In genomic region chr10:128382482-128382881, GRCm38 (mm10) we compare ENCODE assay signal across 29 mouse cellular contexts. TPM values are rescaled to one million over a fixed set of nuclear protein-coding genes. Genes with fewer than 3 reads are reported as not detected.
DNase-seq lines count a peak whose midpoint lies in the region; ATAC-seq and TF ChIP-seq lines count a peak whose summit lies in the region.
"Had no signal": no experiment of that assay in that cellular context is flagged by ENCODE, and none has a peak within 500 bp of the region (broad histone marks: within the 10 kb centered on the region; RNA-seq: fewer than 3 reads in every experiment).

No protein-coding gene starts in this region.

- no peak overlapping the region for H3K4me2 ChIP-seq in liver, embryonic 11.5 days
- H3K4me2 ChIP-seq in liver, embryonic 15.5 days: no peak overlapping the region
- H3K4me2 ChIP-seq: embryonic facial prominence, embryonic 12.5 days; embryonic facial prominence, embryonic 15.5 days; heart, embryonic 13.5 days; hindbrain, embryonic 12.5 days; hindbrain, embryonic 15.5 days had no signal

- H3K27ac ChIP-seq in liver, embryonic 11.5 days (ENCODE audit: low read depth, low read length): no peak overlapping the region
- H3K27ac ChIP-seq in liver, embryonic 15.5 days (replicated peaks): no peak overlapping the region
- no peak overlapping the region for H3K27ac ChIP-seq in thymus, adult 2 months (ENCODE audit: control insufficient read depth, insufficient read depth, low read length)
- H3K27ac ChIP-seq: embryonic facial prominence, embryonic 12.5 days; embryonic facial prominence, embryonic 15.5 days; heart, adult 2 months; heart, embryonic 10.5 days; heart, embryonic 13.5 days; hindbrain, embryonic 12.5 days; hindbrain, embryonic 15.5 days had no signal

- WGBS in liver, embryonic 11.5 days: 79% methylated on average over 8 of the region's 8 CpGs
- 79% methylated on average over 8 of the region's 8 CpGs for WGBS in liver, embryonic 15.5 days (ENCODE audit: insufficient replicate concordance)
- 96% methylated on average over 8 of the region's 8 CpGs for WGBS in thymus, adult 2 months

- H3K27me3 ChIP-seq in liver, embryonic 11.5 days (replicated peaks; ENCODE audit: control insufficient read depth, insufficient read depth, low read length): no peaks in the 10 kb centered on the region
- H3K27me3 ChIP-seq in liver, embryonic 15.5 days: no peaks in the 10 kb centered on the region
- no peaks in the 10 kb centered on the region for H3K27me3 ChIP-seq in thymus, adult 2 months (ENCODE audit: control insufficient read depth, insufficient read depth, low read length)
- H3K27me3 ChIP-seq: embryonic facial prominence, embryonic 12.5 days; embryonic facial prominence, embryonic 15.5 days; heart, embryonic 13.5 days; hindbrain, embryonic 12.5 days; hindbrain, embryonic 15.5 days had no signal

- DNase-seq in heart, adult 11 months: peak; percentile 76
- DNase-seq in heart, postnatal 36 days: no peak
- DNase-seq in liver, embryonic 11.5 days (ENCODE audit: low spot score): no peak
- DNase-seq in liver: no peak
- peak; percentile 59 for DNase-seq in yolk sac, embryonic 10.5 days (ENCODE audit: low spot score)
- DNase-seq in layer of hippocampus, postnatal 36 days: no peak
- no peak for DNase-seq in thymus, adult 2 months
- DNase-seq: adrenal gland, postnatal 10 days; adrenal gland, postnatal 36 days; cerebellum, adult 18-20 months; cerebellum, adult 9-10 months; cerebellum, postnatal 25 days; forebrain, postnatal 0 days; gastrocnemius, postnatal 25 days; heart, adult 2 months; heart, postnatal 14 days had no signal

- no peak overlapping the region for H3K9ac ChIP-seq in liver, embryonic 11.5 days (ENCODE audit: low read depth, low read length)
- no peak overlapping the region for H3K9ac ChIP-seq in liver, embryonic 15.5 days
- H3K9ac ChIP-seq: embryonic facial prominence, embryonic 12.5 days; embryonic facial prominence, embryonic 15.5 days; forebrain, postnatal 0 days; heart, embryonic 13.5 days; hindbrain, embryonic 12.5 days; hindbrain, embryonic 15.5 days had no signal

- peaks cover 19% of the 10 kb centered on the region for H3K4me1 ChIP-seq in liver, embryonic 11.5 days (replicated peaks; ENCODE audit: control insufficient read depth, insufficient read depth, low read length)
- peaks cover 27% of the 10 kb centered on the region for H3K4me1 ChIP-seq in liver, embryonic 15.5 days (replicated peaks)
- H3K4me1 ChIP-seq in thymus, adult 2 months (replicated peaks; ENCODE audit: control insufficient read depth, insufficient read depth, low read length): peaks cover 12% of the 10 kb centered on the region

- no peak for TF ChIP-seq POLR2A in thymus, adult 2 months (IDR thresholded peaks at IDR 0.05; ENCODE audit: control insufficient read depth, extremely low read depth, insufficient read depth, low read length, poor library complexity)

- intact Hi-C loops in heart, postnatal 36 days (cut with DNase I): no loop called here

- no peak overlapping the region for H3K4me3 ChIP-seq in liver, embryonic 11.5 days (ENCODE audit: low read depth, low read length)
- H3K4me3 ChIP-seq in liver, embryonic 15.5 days (replicated peaks): no peak overlapping the region
- H3K4me3 ChIP-seq in thymus, adult 2 months (ENCODE audit: control insufficient read depth, insufficient read depth, low read length): no peak overlapping the region
- H3K4me3 ChIP-seq: embryonic facial prominence, embryonic 12.5 days; embryonic facial prominence, embryonic 15.5 days; heart, adult 2 months; heart, embryonic 10.5 days; heart, embryonic 13.5 days; hindbrain, embryonic 12.5 days; hindbrain, embryonic 15.5 days had no signal

- TF ChIP-seq CTCF in thymus, adult 2 months (IDR thresholded peaks at IDR 0.05; ENCODE audit: borderline replicate concordance, control insufficient read depth, extremely low read depth, insufficient read depth, low read length, poor library complexity): no peak

- H3K36me3 ChIP-seq in liver, embryonic 11.5 days (ENCODE audit: control insufficient read depth, insufficient read depth, low read length): peaks cover 59% of the 10 kb centered on the region
- peaks cover 80% of the 10 kb centered on the region for H3K36me3 ChIP-seq in liver, embryonic 15.5 days (replicated peaks)
- H3K36me3 ChIP-seq in thymus, adult 2 months (ENCODE audit: control insufficient read depth, insufficient read depth, low read length): peaks cover 53% of the 10 kb centered on the region

- ATAC-seq in liver, embryonic 11.5 days (replicated peaks; ENCODE audit: low FRiP score): 0 out of 2 replicates have a peak, but pooled peaks have one; percentile 4
- peak; percentile 44 for ATAC-seq in liver, embryonic 15.5 days (ENCODE audit: insufficient read depth)
- ATAC-seq: activated CD4-positive, CD25-positive, alpha-beta regulatory T cell, adult 4 months; forebrain, embryonic 14.5 days; forebrain, postnatal 0 days had no signal

- H3K9me3 ChIP-seq in liver, embryonic 11.5 days (ENCODE audit: control insufficient read depth, low read length): no peaks in the 10 kb centered on the region
- no peaks in the 10 kb centered on the region for H3K9me3 ChIP-seq in liver, embryonic 15.5 days (replicated peaks)
- H3K9me3 ChIP-seq: embryonic facial prominence, embryonic 12.5 days; embryonic facial prominence, embryonic 15.5 days; heart, embryonic 10.5 days; heart, embryonic 13.5 days; hindbrain, embryonic 12.5 days; hindbrain, embryonic 15.5 days had no signal

RNA-seq across cellular contexts. Expression of gene Ankrd52, which starts 5.6 kb away (rescaled TPM):
- total RNA-seq in heart, postnatal 36 days (2021): 10 to 100 TPM; 41.2 to 43.2 TPM
- polyA plus RNA-seq in liver, embryonic 11.5 days (2014; fragmentation: Nextera tagmentation; extraction: Ambion mirVana): 12.2 and 13.4 TPM in 2 replicates
- 4.9 and 5.6 TPM in 2 replicates for polyA plus RNA-seq in liver, embryonic 15.5 days (2015; fragmentation: Nextera tagmentation; extraction: Ambion mirVana)
- 10 to 100 TPM; 55.6 to 59.6 TPM for total RNA-seq in layer of hippocampus, postnatal 36 days (2021)
- polyA plus RNA-seq in thymus, adult 2 months (2012; rRNA removed): 71.0 and 87.0 TPM in 2 replicates

RNA-seq across cellular contexts. Expression of gene Coq10a, which starts 13.7 kb away (rescaled TPM):
- total RNA-seq in heart, postnatal 36 days (2021): 100 to 1,000 TPM; 304 to 339 TPM
- polyA plus RNA-seq in liver, embryonic 11.5 days (2014; fragmentation: Nextera tagmentation; extraction: Ambion mirVana): 8.4 and 10.5 TPM in 2 replicates
- polyA plus RNA-seq in liver, embryonic 15.5 days (2015; fragmentation: Nextera tagmentation; extraction: Ambion mirVana): 4.6 and 5.2 TPM in 2 replicates
- total RNA-seq in layer of hippocampus, postnatal 36 days (2021): 10 to 100 TPM; 51.2 to 52.8 TPM
- 62.9 and 71.7 TPM in 2 replicates for polyA plus RNA-seq in thymus, adult 2 months (2012; rRNA removed)

RNA-seq across cellular contexts. Expression of gene Slc39a5, which starts 18.5 kb away (rescaled TPM):
- total RNA-seq in heart, postnatal 36 days (2021): not detected
- polyA plus RNA-seq in liver, embryonic 11.5 days (2014; fragmentation: Nextera tagmentation; extraction: Ambion mirVana): 16.5 and 17.6 TPM in 2 replicates
- polyA plus RNA-seq in liver, embryonic 15.5 days (2015; fragmentation: Nextera tagmentation; extraction: Ambion mirVana): 69.9 and 90.8 TPM in 2 replicates
- total RNA-seq in layer of hippocampus, postnatal 36 days (2021): not detected
- 0.53 and 0.65 TPM in 2 replicates for polyA plus RNA-seq in thymus, adult 2 months (2012; rRNA removed)
- total RNA-seq: adrenal gland, postnatal 36 days; common myeloid progenitor, adult 5-6 weeks; gastrocnemius, adult 8-10 months; gastrocnemius, postnatal 25 days; heart, adult 2 months; heart, postnatal 14 days; hematopoietic stem cell, adult 5-6 weeks had no signal
- polyA plus RNA-seq: activated CD4-positive, CD25-positive, alpha-beta regulatory T cell, adult 4 months; embryonic facial prominence, embryonic 12.5 days; forebrain, embryonic 11.5 days; forebrain, embryonic 14.5 days; heart, adult 2 months had no signal

RNA-seq across cellular contexts. Expression of gene Nabp2, which starts 28.8 kb away (rescaled TPM):
- 10 to 100 TPM; 44.6 to 49.6 TPM for total RNA-seq in heart, postnatal 36 days (2021)
- 101 and 104 TPM in 2 replicates for polyA plus RNA-seq in liver, embryonic 11.5 days (2014; fragmentation: Nextera tagmentation; extraction: Ambion mirVana)
- polyA plus RNA-seq in liver, embryonic 15.5 days (2015; fragmentation: Nextera tagmentation; extraction: Ambion mirVana): 35.3 and 37.5 TPM in 2 replicates
- 10 to 100 TPM; 91.6 to 92.0 TPM for total RNA-seq in layer of hippocampus, postnatal 36 days (2021)
- polyA plus RNA-seq in thymus, adult 2 months (2012; rRNA removed): 18.0 and 20.8 TPM in 2 replicates

RNA-seq across cellular contexts. Expression of gene Rnf41, which starts 29.0 kb away (rescaled TPM):
- 10 to 100 TPM; 16.3 to 18.3 TPM for total RNA-seq in heart, postnatal 36 days (2021)
- 19.1 and 20.4 TPM in 2 replicates for polyA plus RNA-seq in liver, embryonic 11.5 days (2014; fragmentation: Nextera tagmentation; extraction: Ambion mirVana)
- polyA plus RNA-seq in liver, embryonic 15.5 days (2015; fragmentation: Nextera tagmentation; extraction: Ambion mirVana): 8.5 and 9.6 TPM in 2 replicates
- total RNA-seq in layer of hippocampus, postnatal 36 days (2021): 10 to 100 TPM; 74.4 to 76.3 TPM
- polyA plus RNA-seq in thymus, adult 2 months (2012; rRNA removed): 37.8 and 40.4 TPM in 2 replicates

Comparison
In these comparisons a context has a peak if more than half of its experiments do, and no peak if none do; other contexts are left out.
1. DNase-seq: peak in heart, adult 11 months (single experiment) and yolk sac, embryonic 10.5 days (single experiment); none in heart, postnatal 36 days (0 of 2), liver, embryonic 11.5 days (single experiment), liver (single experiment), layer of hippocampus, postnatal 36 days (0 of 2) and thymus, adult 2 months (single experiment).
2. RNA of gene Slc39a5, which starts 18.5 kb away (polyA plus RNA-seq): 69.9 to 90.8 TPM in liver, embryonic 15.5 days and 16.5 to 17.6 TPM in liver, embryonic 11.5 days; 0.53 to 0.65 TPM in thymus, adult 2 months; every median in the first group is over 10 times any median in the second.